Mouse (Mus musculus) MEL (cell line): ENCODE measurements around the gene Scnm1.

Source experiments
- CTCF ChIP-seq, 3 experiments: IDR thresholded peaks in 2 of 3; conservative IDR thresholded peaks in 1 of 3; 2 replicates each; pipeline ENCODE4 v1.5.1; 2011 to 2012; ENCODE audit warnings: low read length in 3 of 3, low read depth in 2 of 3, mild to moderate bottlenecking in 2 of 3, improper control_type of control experiment in 1 of 3, inconsistent platforms in 1 of 3, mixed read lengths in 1 of 3, moderate library complexity in 1 of 3; ENCODE audit not compliant: control insufficient read depth in 1 of 3, insufficient read depth in 1 of 3, poor library complexity in 1 of 3, severe bottlenecking in 1 of 3
- E2F4 ChIP-seq: IDR thresholded peaks from 2 replicates; pipeline ENCODE4 v1.6.1; 2011; ENCODE audit warnings: low read depth, low read length, improper control_type of control experiment, borderline replicate concordance
- SIN3A ChIP-seq: IDR thresholded peaks from 2 replicates; pipeline ENCODE4 v1.6.1; 2012; ENCODE audit warnings: low read length, improper control_type of control experiment, inconsistent platforms

DNA sequence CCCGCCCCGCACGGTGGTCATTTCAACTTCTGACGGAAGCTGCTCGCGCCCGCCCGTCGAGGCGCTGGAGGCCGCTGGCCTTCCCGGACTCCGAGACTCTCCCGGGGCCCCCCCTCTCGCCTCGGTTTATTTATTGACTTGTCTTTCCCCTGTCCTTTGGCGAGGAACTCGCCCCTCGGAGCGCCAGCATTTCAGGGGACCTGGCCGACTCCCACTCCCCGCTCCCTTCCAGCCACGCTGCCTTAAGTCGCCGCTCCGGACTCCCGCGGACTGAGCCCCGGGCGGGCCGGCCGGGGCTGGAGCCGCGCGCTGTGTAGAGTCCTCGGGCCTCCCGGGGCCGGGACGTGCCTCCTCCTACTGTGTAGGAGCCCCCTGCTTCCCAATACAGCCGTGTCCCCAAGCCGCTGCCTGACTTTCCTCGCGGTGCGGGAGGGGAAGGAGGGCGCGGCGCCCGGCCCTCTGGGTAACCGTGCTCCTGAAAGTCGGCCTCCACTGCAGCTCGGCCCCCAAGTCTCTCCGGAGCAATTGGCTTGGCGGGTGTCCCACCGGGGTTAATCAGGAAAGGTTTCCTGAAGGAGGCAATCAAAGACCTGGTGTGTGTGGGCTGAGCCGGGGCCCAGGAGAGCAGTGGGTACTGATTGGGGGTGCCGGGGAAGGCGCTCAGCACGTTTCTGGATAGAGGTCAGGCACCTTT, 39.6 kb upstream of the Scnm1 start:
- TF ChIP-seq CTCF (IDR thresholded peaks at IDR 0.05 in 2 of 3, conservative IDR thresholded peaks at IDR 0.05 in 1 of 3; ENCODE audit: control insufficient read depth in 1 of 3, insufficient read depth in 1 of 3, low read depth in 2 of 3, low read length in 3 of 3, poor library complexity in 1 of 3, severe bottlenecking in 1 of 3) (no peak), E2F4 (no peak), SIN3A (no peak)
